Mouse (Mus musculus) lung, adult 18-20 months (tissue): ENCODE data around the gene Dnajc8.

ENCODE experiments used
- DNase-seq, 2 experiments: peaks; one replicate each; pipeline ENCODE4 v3.0.0; 2022; ENCODE audit warnings: mixed read lengths in 2 of 2

Gene Dnajc8

GRCm38 (mm10) chr4:132535406-132536121 is at the start of gene Dnajc8:
TSS of gene Dnajc8 (plus strand) at chr4:132535550.
- DNase-seq = peak; percentile 95 to 96

- peak in 1 of 2 experiments; percentile 40 for DNase-seq
Observed at GRCm38 (mm10) chr4:132488521-132488920, 46.8 kb upstream of the Dnajc8 start.

DNA sequence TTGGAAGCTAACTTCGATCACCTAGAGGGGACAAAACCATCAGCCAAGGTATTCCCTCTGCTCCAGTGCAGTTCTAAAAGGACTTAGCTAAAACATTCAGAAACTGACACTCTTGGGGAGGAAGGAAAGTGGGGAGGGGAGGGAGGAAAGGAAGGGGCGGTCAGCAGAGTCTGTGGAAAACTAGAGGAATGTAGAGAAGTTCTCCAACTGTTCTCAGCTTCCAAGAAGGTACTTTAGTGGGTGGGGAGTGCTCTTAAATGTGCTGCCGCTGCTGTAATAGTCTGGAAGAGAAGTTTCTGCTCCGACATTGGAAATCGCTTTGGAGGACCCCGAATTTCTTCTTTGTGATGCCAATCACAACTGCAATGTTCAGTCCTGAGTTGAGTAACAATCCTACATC is 46.4 kb upstream of the Dnajc8 start:
- DNase-seq = peak in 1 of 2 experiments; percentile 43

DNA sequence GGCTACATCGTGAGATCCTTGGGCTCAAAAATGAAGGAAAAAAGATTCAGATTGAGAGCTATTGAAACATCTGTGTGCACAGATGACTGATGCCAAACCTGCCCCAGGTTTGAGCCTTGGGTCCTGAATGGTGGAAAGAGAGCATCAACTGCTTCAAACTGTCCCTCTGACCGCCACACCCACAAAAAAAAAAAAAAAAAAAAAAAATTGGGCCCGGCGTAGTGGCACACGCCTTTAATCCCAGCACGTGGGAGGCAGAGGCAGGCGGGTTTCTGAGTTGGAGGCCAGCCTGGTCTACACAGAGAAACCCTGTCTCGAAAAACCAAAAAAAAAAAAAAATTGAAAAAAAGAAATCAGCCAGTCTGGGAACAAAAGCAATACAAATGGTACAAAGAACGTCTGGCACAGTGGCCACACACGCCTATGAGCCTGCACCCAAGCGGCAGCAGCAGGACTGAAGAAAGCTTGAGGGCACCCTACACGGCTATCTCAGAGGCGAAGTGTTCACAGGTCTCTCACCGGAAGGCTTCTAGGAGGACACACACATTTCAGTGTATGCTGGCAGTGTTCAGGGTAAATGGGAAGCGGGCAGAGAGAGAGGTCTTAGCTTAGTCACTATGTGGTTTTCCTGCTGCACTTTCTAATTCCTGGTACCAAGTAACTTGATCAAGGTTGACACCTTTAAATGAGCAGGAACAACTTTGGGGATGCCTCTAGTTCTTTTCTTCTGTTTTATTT is 44.9 kb upstream of the Dnajc8 start:
- DNase-seq = no peak

DNA sequence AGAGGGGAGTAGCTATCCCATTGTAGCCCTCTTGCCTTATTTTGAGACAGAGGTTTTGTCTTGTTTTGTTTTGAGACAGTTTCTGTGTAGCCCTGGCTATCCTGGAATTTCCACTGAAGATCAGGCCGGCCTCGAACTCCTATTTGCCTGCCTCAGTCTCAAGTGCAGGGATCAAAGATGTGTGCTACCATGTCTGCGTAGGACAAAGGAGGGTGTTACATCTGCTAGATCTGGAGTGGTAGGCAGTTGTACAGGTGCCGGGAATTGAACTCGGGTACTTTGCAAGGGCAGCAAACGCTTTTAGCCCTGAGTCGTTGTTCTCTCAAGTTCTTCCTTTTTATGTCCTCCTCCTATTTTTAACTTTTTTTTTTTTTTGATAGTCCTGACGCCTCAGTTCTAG is 44.3 kb upstream of the Dnajc8 start:
- DNase-seq = no peak

- peak; percentile 61 to 67 for DNase-seq
Observed at GRCm38 (mm10) chr4:132491748-132492147, 43.6 kb upstream of the Dnajc8 start.

DNA sequence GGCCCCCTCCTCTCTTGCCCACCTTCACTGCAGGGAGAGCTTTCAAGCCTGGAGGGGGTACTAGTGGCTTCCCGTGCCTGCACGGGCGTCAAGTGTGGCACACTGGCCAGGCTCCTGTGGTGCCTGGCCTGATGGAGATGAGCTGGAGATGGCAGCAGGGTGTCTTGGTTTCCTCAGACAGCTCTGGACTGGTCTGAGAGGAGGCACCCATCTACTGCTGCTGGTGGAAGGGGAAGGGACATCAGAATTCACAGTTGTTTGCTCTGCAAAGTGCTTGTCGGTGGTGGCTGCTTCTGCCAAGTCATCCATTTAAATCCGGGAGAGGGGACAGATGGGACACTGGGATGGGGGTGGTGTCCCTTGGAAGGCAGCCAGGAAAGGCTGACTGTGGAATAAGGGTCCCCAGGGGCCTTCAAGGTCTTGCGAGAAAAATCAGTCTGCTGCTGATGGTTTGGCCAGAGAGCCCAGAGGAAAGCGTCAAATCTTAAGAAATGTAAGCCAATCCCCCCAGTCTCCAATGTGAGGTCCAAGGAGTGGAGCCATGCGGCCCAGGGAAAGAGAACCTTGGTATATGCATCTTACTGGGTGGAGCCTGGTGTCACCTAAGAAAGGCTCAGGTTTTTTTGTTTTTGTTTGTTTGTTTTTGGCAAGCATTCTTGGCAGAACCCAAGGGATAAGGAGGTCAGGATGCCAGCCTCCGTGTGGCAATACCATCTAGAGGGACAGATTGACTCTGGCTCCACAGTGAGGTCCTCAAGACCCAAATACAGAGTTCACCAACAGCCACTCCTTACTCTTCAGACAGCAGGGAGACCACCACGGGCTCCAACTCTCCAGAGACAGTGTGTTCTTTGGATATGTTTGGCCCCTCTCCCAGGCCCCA is 42.9 kb upstream of the Dnajc8 start:
- no peak for DNase-seq

DNA sequence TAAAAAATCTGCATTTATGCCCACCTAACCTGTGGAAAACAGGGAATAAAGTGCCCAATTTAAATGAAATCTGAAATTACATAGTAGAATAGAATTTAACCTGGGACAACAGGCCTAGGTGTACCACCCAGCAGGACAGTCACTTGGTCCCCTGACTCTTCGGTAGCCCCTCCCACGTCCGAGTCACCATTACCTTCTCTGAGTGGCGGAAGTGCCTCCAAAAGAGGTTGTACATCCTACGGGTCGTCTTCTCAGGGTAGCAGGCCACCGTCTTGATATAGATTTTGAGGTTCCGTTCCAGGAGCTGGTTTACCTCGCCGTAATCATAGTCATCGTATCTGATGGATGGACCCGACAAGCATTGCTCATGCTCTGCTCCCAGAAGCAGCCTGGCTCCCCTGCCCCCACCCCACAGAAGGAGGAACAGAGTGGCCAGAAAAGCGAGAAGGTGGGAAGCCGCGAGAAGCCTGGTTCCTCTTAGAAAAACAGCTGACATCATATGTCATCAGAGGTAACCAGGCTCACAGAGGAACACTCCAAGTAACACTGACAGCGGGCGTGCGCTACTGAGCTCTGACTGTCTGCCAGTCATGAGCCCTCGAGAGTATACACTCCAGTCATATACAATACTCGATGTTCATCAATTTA is 41.0 kb upstream of the Dnajc8 start:
- DNase-seq = peak; percentile 46 to 55

DNA sequence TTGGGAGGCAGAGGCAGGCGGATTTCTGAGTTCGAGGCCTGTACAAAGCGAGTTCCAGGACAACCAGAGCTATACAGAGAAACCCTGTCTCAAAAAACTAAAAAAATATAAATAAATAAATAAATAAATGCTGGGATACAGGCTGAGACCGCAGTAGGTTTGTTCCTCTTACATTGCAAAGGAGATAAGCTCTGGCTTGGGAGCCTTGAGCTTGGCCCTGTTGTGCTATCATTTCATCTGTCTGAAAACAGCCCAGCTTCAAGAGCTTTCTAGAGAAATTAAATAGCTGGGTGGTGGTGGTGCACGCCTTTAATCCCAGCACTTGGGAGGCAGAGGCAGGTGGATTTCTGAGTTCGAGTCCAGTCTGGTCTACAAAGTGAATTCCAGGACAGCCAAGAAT is 33.7 kb upstream of the Dnajc8 start:
- DNase-seq = no peak

DNA sequence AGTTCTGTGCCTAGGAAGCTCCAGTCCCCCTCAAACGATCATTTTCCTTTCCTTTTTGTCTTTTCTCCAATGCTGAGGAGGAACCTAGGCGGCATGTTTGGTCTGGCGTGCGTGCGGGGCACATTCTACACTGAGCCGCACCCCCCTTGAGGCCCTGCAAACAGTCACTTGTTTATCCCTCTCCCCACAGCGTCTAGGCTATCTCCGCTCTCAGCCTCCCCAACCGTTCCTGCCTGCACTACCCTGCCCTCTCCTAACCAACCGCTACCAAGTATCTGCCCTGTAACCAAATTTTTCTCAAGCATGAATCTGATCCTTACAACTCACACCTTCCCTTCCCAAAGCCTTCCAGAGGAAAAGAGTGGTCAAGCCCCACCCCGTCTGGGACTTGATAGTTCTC is 32.0 kb upstream of the Dnajc8 start:
- DNase-seq = no peak

DNA sequence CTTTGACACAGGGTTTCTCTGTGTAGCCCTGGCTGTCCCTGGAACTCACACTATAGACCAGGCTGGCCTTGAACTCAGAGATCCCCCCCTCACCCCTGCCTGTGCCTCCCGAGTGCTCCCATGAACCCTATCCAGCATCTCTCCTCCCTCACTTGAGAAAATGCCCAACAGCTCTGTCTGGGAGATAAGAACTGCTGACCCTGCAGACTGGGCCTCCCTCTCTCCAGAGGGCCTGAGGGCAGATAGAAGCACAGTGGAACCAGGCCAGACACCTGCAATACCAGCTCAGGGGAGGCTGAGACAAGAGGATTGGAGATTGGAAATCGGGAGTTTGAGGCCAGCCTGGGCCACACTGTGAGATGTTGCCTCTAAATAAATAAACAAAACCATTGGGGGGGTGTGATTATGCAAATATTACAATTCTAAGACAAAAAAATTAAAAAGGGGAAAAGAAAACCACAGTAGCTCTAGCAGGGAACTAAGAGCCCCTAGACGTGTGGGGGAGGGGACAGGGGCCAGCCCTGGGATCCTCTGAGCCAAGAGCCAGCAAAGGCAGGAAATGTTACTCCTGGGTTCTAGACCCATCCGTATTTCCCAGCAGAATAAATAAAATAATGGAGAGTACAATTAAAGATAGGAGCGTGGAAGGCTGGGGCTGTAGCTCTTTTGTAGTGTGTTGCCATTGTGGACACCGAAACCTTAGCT is 30.2 kb upstream of the Dnajc8 start:
- DNase-seq = no peak

DNA sequence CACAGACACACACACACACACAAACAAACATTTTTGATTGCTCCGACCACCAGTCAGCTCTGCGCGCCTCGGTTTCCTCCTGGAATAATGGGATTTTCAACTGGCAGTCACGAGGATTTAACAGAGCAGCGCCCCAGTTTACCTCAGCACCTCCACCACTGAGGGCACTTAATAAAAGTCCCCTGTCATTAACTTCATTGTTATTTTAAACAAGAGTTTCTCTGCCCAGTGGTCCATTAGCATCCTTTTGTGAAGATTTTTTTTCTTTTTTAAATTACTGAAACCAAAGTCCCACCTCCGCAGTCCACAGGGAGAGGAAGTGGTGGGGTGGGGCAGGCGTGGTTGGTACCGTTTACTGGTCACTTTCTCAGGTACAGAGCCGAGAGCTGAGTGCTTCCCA is 29.6 kb upstream of the Dnajc8 start:
- no peak for DNase-seq

DNA sequence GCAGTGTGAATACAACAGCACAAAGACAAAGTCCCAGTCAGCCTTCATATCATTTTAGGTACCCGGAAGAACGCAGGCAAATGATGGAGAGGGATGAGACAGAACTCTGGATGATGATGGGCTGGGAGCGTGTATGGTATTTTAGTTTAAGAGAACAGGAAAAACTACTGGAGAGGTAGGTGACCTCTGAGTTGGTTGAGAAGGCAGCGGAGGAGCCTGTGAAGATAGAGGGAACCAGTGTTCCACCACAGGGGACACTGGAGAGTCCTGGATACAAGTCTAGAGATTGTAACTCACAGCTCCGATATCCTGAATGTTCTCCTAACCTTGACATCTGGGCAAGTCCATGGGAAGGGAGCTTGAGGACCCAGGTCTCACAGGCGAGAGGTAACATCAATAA is 29.1 kb upstream of the Dnajc8 start:
- DNase-seq = no peak

- DNase-seq = peak; percentile 62 to 79
Observed at GRCm38 (mm10) chr4:132507210-132507609, 28.1 kb upstream of the Dnajc8 start.

GRCm38 (mm10) chr4:132509621-132510296 is 25.6 kb upstream of the Dnajc8 start:
- DNase-seq = peak; percentile 84 to 90

DNA sequence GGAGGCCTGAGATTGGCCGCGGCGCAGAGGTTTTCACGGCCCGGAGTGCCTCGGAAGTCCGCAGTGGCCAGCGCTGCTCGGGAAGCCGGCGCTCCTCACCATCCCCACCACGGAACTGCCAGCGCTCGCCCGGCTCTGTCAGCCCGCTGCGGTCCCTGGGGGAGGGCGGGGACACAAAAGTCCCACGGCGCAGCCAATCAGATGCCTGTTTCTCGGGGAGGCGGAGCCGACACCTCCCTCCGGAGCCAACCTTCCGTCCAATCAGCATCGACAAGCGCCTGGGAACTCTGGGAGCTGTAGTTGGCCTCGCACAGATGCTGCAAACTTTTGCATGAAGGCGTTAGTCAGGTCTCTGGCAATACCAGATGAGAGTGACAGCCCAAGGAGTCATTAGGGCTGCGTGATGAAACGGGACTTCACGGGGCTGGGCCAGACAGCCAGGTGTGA is 25.0 kb upstream of the Dnajc8 start, which contains the start of gene Sesn2:
Gene Sesn2 (minus strand): TSS at position 150 of the 447 bp plus-strand sequence.
- DNase-seq = peak; percentile 98

DNA sequence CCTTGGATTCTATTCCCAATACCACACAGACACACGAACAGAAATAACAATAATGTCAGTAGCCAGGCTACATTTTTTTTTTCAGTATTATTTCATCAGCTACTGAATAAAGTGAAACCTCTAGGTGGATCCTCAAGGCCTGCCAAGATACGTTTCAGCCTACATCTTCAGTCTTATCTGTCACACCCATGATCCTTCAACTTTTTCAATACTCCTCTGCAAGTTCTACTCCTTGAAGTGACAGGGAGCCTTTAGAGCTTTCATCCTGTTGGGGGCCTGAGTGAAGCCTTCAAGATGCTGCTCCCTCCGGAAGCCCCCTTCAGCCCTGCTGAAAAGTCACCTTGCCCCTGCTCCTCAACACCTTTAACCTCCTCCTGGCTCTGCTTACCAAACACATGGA is 23.3 kb upstream of the Dnajc8 start:
- no peak for DNase-seq

GRCm38 (mm10) chr4:132513395-132514273 is 21.7 kb upstream of the Dnajc8 start:
- DNase-seq = peak; percentile 53 to 73

DNA sequence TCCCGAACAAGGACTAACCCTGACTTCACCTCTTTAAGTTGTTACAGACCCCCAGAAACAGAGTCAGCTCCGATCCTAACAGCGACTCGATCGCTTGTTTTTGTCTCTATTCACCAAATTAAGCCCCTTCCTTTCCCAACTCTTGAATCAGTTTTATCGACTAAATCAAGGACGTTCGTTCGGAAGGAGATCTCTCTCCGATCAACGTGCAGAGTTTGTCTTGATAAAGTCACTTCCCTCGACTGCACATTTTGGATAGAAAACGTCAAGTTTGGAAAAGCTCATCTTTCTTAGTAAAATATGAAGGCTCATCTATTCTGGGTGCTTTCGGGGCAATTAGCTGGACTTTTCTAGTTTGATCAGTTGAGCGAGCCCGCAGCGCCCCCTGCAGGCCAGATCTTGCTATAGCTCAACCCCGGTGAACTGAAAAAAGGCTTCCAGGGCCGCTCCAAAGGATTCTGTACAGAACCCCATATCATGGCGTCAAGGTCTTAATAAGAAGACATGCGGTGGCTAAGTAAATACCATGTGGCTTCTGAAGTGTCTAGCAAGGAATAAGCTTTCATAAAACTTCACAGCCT is 20.7 kb upstream of the Dnajc8 start:
- peak; percentile 85 for DNase-seq
